Mouse (Mus musculus) retina, embryonic 14.5 days (tissue): Measurements from ENCODE around the gene Ggta1.

Experiments
- DNase-seq: peaks from one replicate; pipeline ENCODE4 v3.0.0-alpha.2; 2015; ENCODE audit warnings: low spot score

Ggta1 gene

DNA sequence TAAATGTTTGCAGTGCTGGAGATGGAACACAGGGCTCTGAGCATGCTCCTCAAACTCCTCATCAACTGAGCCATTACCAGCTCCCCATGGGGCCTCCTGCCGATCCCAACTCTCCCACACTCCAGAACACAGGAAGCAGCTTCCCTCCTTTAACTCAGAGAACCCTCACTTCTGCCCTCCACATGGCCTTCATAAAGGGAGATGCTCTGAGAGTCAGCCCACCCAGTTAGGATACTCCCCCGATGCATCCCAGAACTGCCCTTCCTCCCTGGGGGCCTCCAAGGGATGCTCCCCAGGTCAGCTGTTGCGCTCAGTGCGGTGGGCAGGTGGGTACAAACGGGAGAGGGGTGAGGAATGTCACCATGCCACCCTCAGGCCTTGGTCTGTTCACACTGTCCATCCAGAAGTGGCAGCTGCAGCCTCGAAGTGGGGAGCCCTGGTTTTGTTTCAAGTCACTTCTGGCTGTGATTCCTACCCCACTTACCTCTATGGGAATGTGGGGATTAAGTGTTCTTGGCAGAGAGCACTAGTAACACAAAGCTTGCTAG lies 28.4 kb downstream of the Ggta1 start:
- DNase-seq = no peak

DNA sequence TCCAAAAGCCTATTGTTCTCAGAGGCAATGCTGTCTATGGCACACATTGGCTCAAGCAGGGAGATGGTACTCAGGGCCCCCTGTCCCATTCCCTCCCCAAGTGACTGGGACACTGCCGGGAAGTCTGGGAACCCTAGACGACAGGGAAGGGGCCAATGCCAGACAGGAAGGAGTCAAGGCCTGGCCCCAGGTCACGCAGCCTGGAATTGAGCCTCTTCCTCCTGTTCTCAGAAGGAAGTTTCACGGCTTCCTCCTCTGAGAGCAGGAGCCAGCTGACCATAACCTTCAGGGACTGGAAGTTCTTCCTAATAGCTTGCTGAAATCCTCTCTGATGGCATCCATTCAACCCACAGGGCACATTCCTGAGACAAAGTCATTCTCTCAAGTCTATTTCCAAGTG lies 29.6 kb downstream of the Ggta1 start:
- no peak for DNase-seq

DNA sequence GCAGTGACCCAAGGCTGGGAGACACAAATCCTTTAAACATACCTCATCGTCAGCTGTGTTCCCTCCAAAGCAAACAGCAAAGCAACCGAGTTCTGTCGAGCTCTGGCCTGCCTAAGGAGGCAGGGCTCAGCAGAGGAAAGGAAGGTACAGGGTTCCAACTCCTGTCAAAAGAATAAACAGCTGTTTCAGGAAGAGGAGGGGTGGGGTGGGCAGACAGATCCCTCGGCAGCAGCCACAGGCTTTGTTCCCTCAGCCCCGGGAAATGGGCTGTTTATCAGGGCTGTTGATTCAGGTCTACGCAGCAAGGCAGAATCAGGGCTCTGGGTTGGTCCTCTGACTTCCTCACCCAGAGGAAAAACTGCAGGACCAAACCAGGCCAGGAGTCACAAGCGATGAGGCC lies 30.6 kb downstream of the Ggta1 start:
- no peak for DNase-seq

DNA sequence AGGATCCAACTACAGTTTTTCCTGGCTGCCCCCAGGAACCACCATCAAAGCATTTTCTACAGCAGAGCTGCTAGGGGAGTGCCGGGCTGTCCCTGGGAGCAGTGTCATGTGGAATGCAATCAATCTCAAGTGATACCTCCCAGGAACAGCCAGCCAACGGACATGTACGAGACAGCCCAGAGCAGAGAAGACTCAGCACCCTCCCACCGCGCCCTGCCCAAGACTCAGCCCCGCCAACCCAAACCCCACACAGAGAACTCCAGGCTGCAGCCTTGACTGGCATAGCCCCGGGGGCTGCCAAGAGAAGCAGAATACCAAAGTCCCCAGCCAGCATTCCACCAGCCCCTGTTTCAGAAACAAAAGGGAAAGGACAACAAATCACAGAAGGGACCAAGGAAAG lies 31.0 kb downstream of the Ggta1 start:
- no peak for DNase-seq

DNA sequence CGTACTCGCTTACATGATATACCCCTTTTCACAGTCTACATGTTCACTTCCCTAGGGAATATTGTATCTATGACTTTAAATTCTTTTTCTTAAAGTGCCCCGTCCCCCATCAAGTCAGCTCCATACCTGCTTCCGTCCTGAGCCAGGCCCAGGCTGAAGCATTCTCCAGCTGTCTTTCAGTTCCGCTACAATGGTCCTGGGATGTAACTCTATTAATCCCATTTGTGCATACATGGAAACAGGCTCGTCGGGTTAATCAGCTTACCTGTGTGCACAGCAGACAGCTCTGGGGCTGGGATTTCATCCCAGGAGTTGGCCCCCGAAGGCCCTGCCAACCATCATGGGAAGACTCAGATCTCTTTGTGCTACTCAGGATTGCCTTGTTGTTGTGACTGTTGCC lies 32.2 kb downstream of the Ggta1 start:
- DNase-seq = no peak

DNA sequence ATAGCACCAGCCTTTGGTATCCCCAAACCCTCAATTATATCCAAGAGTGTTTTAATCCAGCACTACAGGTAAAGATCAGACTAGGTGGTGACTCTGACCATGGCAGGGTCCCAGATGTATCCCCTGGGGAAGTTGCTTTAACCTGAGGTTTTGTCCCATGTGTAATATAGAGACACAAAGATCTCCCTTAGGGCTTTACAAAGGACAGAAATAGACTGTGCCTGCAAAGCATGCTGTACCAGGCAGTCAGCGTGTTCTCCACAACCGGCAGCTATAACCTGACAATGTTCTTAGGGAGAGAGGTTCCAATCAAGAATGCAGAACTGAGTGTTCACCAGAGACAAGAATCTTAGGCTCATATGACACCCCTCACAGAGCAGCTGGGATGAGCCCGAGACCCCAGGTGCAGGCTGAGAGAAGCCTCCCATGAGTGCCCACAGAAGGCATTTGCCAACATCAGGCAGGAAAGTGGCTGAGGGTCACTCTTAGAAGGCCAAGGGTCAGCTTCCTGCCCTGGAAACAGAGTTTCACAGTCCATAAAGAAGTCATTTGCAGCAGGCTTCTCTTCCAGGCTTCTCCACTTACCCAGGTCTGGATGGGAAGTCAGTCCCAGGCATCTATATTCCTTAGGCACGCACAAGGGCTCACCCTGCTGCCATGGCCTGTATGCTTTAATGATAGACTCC lies 34.3 kb downstream of the Ggta1 start:
- no peak for DNase-seq

DNA sequence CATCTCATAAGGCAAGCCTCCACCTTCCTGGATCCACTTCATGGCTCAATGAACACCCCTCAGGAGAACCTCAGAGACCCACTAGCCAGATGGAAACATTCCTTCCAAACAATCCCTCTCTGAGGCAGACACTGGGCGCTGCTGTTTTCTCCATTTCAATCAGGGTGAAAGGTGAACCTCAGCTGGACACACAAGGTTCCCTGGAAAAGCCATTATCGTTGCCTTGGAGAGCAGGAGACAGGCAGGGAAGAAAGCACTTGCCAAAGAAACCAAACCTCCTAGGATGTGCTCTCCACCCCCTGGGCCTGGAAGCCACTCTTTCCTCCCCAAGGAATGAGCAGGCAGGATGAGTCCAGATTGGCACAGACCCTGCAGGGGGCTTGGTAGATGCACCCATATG lies 35.5 kb downstream of the Ggta1 start:
- DNase-seq = no peak

DNA sequence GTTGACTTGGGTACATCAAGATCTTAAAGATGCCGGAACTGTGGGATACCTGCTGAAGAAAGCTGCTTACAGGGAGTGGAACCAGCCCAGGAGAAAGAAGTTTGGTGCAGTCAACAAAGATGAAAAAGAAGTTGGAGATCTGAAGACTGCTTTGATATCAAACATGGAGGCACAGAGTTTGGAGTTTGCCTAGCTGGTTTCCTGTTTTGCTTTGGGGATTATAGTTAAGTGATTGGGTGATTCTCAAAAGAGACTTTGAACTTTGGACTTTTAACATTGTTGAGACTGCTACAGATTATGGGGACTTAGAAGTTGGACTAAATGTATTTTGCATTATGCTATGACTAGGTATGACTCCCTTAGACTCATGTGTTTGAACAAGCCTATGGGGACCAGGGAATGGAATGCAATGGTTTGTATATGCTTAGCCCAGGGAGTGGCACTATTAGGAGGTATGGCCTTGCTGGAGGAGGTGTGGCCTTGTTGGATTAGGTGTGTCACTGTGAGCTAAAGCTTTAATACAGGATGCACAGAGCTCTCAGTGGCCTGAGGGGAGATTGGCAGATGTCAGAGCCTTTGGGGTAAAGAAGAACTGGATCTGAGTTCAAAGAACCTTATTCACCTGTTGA lies 39.2 kb downstream of the Ggta1 start:
- no peak for DNase-seq

DNA sequence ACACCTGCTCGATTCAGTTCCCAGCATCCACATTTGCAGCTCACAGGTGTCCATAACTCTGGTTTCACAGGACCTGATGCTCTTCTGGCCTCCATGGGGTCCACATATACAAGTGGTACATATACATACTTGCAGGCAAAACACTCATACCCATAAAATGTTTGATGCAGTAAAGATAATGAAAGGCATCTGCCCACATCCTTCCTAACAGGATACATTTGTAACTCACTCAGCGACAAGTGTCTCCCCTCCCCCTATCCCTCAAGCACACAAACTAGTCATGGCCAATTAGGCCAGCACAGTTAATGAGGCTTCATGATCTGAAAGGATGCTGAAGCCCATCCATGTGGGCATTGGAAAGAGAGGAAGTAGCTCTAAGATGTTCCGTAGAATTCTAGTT lies 40.6 kb downstream of the Ggta1 start:
- DNase-seq = peak; percentile 15

DNA sequence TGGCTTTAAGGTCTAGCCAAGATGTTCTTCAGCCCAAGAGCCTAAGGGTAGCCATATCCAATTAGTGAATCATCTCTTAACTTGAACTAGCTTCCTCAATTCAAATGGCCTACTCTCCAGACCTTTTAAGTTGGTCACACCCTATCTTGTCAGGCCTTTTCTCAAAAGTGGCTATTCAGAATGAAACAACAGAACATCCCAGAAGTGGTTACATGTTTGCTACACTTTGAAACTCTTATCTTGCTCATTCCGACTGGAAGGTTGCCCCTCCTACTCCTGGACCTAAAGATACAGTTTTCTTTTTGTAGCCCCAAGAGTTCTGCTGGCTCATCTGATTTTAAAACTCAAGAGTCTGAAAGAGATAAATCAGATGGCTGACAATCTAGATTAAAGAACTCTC lies 42.4 kb downstream of the Ggta1 start:
- no peak for DNase-seq

DNA sequence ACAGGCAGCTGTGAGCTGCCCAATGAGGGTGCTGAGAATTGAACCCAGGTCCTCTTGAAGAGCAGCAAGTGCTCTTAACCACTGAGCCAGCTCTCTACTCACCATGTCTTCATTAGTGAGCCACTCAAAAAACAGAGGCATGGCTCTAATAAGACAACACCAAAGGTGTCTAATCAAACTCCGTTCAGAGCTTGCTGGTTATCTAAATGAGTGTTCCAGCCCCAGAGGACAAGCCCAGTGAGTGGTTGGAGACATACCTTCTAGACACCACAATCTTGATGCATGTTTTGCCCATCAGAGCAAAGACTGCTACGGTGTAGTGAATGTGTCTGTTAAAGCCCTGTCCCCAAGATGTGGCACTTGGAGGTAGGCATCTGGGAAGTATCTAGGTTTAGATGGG lies 43.4 kb downstream of the Ggta1 start:
- DNase-seq = no peak

DNA sequence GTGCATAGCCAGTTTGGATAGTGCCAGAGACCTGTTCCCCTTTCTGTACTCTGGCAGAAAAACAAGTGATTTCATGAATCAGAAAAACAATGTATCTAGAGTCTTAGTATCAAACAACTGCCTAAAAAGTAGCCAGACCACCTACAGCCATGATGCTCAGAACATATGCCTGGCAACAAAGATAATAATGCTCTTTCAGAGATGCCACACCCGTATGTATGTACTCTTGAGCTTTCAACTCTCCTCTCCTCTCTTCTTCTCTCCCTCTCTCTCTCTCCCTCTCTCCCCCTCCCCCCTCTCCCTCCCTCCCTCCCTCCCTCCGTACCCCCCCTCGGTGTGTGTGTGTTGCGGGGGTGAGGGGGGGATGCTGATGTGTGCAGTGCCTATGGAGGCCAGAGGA lies 43.8 kb downstream of the Ggta1 start:
- no peak for DNase-seq

DNA sequence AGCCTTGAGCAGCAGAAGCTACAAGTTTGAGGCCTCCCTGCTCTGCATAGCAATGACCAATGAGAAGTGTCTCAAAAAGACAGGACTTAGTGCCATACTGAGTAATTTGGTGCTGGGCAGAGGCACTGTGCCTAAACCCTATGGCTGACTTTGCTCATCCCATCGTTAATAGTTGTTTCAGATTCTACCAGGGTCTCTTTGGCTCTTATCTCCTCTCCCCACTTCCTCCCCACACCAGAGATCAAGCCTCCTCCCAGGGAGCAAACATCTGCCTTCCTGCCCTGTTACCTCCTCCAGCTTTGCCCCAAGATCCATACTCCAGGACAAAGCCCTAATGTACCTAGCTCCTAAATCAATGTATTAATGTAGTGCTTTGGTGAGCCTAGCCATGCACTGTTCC lies 45.8 kb downstream of the Ggta1 start:
- DNase-seq = no peak

DNA sequence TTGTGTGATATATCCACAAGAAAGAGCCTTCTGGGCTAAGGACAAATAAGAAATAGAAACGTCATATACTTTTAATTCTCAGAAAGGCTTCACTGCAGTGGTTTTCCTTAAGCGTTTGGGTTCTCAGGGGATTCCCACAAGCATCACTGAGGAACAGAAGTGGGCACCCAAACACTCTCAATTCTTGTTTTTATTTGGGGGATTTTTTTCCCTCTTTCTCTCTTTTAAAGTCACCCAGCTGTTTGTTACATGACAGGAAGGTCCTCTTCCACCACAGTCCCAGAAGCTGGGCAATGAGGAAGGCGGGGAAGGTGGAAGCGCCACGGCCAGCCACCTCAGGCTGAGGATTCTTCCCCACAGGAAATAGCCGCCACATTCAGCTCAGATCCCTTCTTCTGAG lies 46.6 kb downstream of the Ggta1 start:
- DNase-seq = no peak

DNA sequence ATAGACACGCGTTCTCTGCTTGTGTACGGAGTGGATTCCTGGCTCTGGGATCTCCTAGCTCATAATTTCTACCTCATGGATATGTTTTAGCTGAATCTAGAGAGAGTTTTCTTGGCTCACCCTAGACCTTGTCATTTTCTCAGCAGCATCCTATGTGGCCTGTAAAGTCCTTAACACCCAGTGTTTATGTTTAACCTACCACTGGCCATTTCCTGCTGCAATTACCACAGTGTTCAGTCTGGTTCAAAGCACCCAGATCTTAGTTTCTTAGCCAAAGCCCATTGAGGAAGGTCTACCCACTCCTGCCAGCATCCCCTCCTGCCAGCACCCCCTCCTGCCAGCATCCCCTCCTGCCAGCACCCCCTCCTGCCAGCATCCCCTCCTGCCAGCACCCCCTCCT lies 50.2 kb downstream of the Ggta1 start:
- DNase-seq = no peak

DNA sequence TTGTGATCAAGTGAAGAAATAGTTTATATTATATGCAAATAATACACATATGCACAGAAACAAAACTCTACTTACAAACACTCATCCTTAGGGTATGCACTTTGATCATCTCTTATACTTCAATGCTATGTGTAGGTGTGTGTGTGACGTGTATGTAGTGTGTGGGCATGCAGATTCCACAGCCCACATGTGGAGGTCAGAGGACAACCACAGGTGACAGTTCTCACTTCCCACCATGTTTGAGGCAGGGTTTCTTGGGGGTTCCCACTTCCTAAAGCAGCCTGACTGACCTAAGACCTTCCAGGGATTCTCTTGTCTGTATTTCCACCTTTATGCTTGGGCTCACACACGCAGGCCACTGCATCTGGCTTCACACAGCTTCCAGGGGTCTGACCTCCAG lies 50.8 kb downstream of the Ggta1 start:
- no peak for DNase-seq

DNA sequence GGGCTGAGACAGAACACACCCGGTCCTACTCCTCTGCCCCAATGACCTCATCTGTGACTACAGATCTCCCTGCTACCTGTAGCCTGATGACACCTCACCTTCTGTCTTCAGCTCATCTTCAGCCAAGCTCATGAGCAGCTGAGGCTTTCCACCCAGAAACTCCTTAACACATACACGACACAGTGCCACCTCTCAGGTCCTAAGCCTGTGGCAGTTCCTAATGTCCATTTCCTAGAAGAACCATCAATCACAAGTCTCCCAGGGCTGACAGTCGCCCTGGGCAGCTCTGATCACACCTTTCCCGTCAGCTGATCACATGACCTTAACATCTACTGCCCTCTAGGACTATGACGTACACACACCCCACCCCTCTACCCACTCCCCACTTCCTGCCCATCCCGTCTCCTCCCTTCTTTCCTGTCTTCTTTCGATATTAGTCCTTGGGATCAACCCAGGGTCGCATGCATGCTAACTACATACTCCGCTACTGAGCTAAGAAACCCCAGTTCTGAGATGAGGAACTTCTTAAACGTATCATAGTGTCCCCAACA lies 51.3 kb downstream of the Ggta1 start:
- no peak for DNase-seq

DNA sequence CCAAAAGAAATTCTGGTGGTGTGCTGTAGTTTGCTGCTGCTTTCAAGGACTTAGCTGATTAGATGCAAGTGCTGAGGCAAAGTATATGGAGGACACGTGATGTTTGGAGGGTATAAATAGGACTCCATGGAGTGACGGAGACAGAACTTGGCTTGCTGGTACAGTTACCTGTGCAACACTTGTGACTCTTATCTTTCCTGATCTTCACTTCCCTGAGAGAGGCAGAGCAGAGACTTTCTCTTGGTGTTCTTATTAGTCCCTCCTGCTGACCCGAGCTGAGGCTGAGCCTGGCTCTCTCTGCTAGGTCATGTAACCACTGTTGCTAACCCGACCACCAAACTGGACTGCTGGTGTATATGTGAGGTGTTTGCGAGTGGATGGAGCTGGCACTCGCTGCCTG lies 53.6 kb downstream of the Ggta1 start:
- DNase-seq = no peak

DNA sequence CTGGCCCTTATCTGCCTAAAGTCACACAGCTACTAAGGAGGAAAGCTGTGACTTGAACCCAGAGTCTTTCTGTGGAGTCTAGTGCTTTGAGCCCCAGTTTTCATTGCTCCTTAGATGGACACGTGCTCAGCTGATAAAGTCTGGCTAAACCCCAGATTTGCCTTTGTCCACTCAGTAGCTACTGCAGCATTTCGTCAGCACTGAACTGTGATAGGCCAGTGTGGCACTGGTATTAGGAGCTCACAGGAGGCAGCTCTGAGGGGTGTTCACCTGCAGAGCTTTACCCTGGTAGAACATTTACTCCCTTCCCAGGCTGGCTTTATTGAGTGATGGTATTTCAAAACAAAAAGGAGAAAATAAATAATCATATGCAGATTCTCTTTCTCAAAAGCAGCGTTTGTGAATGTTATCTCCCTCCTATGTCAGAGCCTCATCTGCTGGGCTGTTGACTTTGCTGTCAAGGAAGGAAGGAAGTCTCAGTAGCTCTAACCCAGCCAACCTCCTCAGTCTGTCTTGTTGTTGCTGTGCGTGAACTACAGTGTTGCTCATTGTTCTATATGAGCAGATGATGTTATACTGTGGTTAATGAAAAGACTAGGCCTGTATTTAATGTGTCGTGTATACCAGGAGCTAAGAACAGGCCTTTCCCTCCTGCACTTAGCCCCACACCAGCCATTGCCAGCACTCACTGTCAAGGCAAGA lies 54.5 kb downstream of the Ggta1 start:
- no peak for DNase-seq

DNA sequence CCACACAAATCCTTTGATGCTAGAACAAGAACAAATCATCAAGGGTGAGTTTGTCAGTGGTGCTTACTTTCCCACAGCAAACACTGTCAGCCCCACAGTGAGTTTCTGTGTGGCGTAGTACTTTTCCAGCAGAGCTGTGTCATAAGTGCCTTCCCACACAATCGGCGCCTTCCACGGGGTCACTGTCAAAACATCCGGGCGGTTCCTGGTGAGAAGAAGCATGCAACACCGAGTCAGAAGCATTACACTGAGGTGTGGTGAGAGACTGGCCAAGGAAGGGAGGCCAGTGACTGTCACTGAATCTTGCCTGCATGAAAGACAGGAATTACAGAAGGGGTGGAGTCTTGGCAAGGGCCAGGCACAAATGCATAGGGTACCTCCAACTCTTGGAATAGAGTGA lies 55.2 kb downstream of the Ggta1 start:
- DNase-seq = no peak

DNA sequence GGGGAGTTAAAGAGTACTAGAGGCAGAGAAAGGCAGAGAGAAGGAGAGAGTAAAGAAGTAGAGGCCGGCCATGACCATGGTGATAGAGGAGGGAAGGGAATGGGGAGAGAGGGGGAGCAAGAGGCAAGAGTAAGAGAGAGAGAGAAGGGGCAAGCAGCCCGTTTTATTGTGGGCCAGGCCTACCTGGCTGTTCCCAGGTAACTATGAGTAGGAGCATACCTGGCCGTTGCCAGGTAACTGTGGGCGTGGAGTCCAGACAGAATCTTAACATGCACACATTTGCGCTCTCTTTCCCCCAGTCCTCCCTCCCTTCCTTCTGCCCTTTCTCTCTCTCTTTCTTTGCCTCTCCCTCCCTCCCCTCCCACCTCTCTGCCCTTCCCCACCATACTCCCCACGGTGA lies 55.8 kb downstream of the Ggta1 start:
- DNase-seq = no peak

DNA sequence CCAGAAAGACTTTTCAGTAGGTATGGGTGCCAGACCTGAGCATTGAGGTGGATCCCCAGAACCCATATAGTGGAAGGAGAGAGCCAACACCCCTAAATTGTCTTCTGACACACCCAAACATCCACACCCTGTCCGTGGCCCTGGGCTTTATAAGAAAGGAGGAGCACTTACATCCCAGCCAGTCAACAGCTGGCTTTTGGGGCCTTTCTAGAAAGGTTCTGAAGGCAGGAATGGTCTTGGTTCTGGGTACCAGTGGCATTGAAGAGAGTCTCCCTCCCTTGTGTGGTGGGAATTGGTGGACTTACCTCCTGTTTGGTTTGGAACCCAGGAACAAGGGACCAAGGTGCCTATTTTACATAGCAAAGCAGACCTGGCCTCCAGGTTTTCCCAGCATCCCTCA lies 56.4 kb downstream of the Ggta1 start:
- no peak for DNase-seq

DNA sequence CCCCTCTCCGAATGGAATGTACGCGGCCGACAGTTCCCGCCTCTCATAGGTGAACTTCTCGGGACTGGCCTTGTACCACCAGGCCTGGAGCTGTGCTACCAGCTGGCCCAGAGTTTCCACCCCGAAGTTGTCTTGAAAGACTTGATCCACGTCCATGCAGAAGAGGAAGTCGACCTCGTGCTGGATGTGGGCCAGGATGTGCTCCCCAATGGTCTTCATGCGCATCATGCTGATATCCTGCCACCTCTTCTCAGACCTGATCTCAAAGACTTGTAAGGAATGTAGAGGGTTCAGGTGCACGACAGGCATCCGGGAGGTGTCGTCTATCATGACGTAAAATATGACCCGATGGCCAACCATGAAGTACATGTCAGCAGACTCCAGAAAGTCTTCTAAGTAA lies 60.6 kb downstream of the Ggta1 start:
- no peak for DNase-seq
